Mouse (Mus musculus) liver, embryonic 16.5 days (tissue): ENCODE measurements at regions not wholly inside any gene's neighbourhood (a gene's known extent, or its start where the extent isn't known, plus 50 kb on each side); places are given as distances from the start of the nearest gene placed in this dataset.

ENCODE experiments used
- ATAC-seq: fragments of 200-750 bp; cut with Nextera tagmentation; 2 replicates; pipeline ENCODE4 v1.8.0; 2017; ENCODE audit warnings: low read depth, mild to moderate bottlenecking, moderate number of reproducible peaks, moderate library complexity
- H3K27ac ChIP-seq: fragments of 300-500 bp; sonication (generic); 2 replicates; pipeline ENCODE4 v1.5.1; 2014; ENCODE audit warnings: mild to moderate bottlenecking, low read length
- H3K27me3 ChIP-seq: fragments of 300-500 bp; sonication (generic); 2 replicates; pipeline ENCODE4 v1.6.1; 2014; ENCODE audit warnings: low read depth, low read length, mixed read lengths; ENCODE audit not compliant: control insufficient read depth, insufficient read depth
- H3K36me3 ChIP-seq: fragments of 300-500 bp; sonication (generic); 2 replicates; pipeline ENCODE4 v1.6.1; 2014; ENCODE audit warnings: mild to moderate bottlenecking; ENCODE audit not compliant: control insufficient read depth, insufficient read depth
- H3K4me1 ChIP-seq: fragments of 300-500 bp; sonication (generic); 2 replicates; pipeline ENCODE4 v1.6.1; 2014; ENCODE audit warnings: low read depth, low read length, mixed read lengths; ENCODE audit not compliant: control insufficient read depth
- H3K4me2 ChIP-seq: fragments of 300-500 bp; sonication (generic); 2 replicates; pipeline ENCODE4 v1.6.1; 2014; ENCODE audit warnings: low read depth, low read length, mixed read lengths
- H3K4me3 ChIP-seq: fragments of 300-500 bp; sonication (generic); 2 replicates; pipeline ENCODE4 v1.5.1; 2014; ENCODE audit warnings: low read depth, mild to moderate bottlenecking, low read length
- H3K9ac ChIP-seq: fragments of 300-500 bp; sonication (generic); 2 replicates; pipeline ENCODE4 v1.6.1; 2014; ENCODE audit warnings: low read depth, low read length
- H3K9me3 ChIP-seq: fragments of 300-500 bp; sonication (generic); replicated peaks from 2 replicates; pipeline ENCODE4 v1.6.1; 2016; ENCODE audit warnings: low read length; ENCODE audit not compliant: control insufficient read depth
- WGBS: fragments of 180-500 bp; shearing (Covaris S2); extraction: QIAGEN DNeasy Blood & Tissue Kit; methylation state at CpG from one replicate; pipeline ENCODE4 v1.1.7; 2014; ENCODE audit not compliant: insufficient replicate concordance; 5-methylcytosine and 5-hydroxymethylcytosine counted together

- Histone ChIP-seq H3K9ac (no peak overlapping the region), H3K4me1 (no peaks in the 10 kb centered on the region), H3K4me3 (no peak overlapping the region), H3K27me3 (no peaks in the 10 kb centered on the region), H3K9me3 (no peaks in the 10 kb centered on the region), H3K4me2 (no peak overlapping the region), H3K27ac (no peak overlapping the region), H3K36me3 (no peaks in the 10 kb centered on the region)
- 67% methylated on average over 6 of the region's 6 CpGs for WGBS
- no peak for ATAC-seq
These were observed 387.1 kb downstream of the Adgrl2 start for GRCm38 (mm10) chr3:148603276-148603675.

GRCm38 (mm10) chr3:148602730-148603255 lies 387.6 kb downstream of the Adgrl2 start:
- Histone ChIP-seq H3K4me1 (no peaks in the 10 kb centered on the region), H3K4me3 (no peak overlapping the region), H3K36me3 (no peaks in the 10 kb centered on the region), H3K27ac (no peak overlapping the region), H3K9me3 (no peaks in the 10 kb centered on the region), H3K27me3 (no peaks in the 10 kb centered on the region), H3K9ac (no peak overlapping the region), H3K4me2 (no peak overlapping the region)
- ATAC-seq: no peak
- 54% methylated on average over 5 of the region's 5 CpGs for WGBS

GRCm38 (mm10) chr3:148595561-148595960 lies 394.8 kb downstream of the Adgrl2 start:
- no peaks in the 10 kb centered on the region for H3K4me1 ChIP-seq
- H3K27ac ChIP-seq: no peak overlapping the region
- no peaks in the 10 kb centered on the region for H3K27me3 ChIP-seq
- no peak for ATAC-seq
- no peak overlapping the region for H3K9ac ChIP-seq
- WGBS: 63% methylated on average over 4 of the region's 4 CpGs
- no peaks in the 10 kb centered on the region for H3K36me3 ChIP-seq
- H3K4me2 ChIP-seq: no peak overlapping the region
- H3K9me3 ChIP-seq: no peaks in the 10 kb centered on the region
- H3K4me3 ChIP-seq: no peak overlapping the region

- H3K27me3 ChIP-seq: no peaks in the 10 kb centered on the region
- H3K27ac ChIP-seq: no peak overlapping the region
- ATAC-seq: no peak
- no peak overlapping the region for H3K4me3 ChIP-seq
- H3K9me3 ChIP-seq: no peaks in the 10 kb centered on the region
- H3K4me1 ChIP-seq: no peaks in the 10 kb centered on the region
- no peak overlapping the region for H3K9ac ChIP-seq
- no peak overlapping the region for H3K4me2 ChIP-seq
- 60% methylated on average over 2 of the region's 2 CpGs for WGBS
- H3K36me3 ChIP-seq: no peaks in the 10 kb centered on the region
These were observed 400.8 kb downstream of the Adgrl2 start for GRCm38 (mm10) chr3:148589556-148589955.

- H3K27me3 ChIP-seq: no peaks in the 10 kb centered on the region
- no peaks in the 10 kb centered on the region for H3K9me3 ChIP-seq
- no peak overlapping the region for H3K9ac ChIP-seq
- no peak overlapping the region for H3K27ac ChIP-seq
- no peaks in the 10 kb centered on the region for H3K4me1 ChIP-seq
- ATAC-seq: no peak
- H3K4me3 ChIP-seq: no peak overlapping the region
- no peaks in the 10 kb centered on the region for H3K36me3 ChIP-seq
- H3K4me2 ChIP-seq: no peak overlapping the region
- 35% methylated on average over 1 of the region's 1 CpGs for WGBS
These were observed 414.6 kb downstream of the Adgrl2 start for GRCm38 (mm10) chr3:148575735-148576134.

GRCm38 (mm10) chr3:148572493-148572892 lies 417.9 kb downstream of the Adgrl2 start:
- Histone ChIP-seq H3K4me2 (no peak overlapping the region), H3K9me3 (no peaks in the 10 kb centered on the region), H3K4me1 (no peaks in the 10 kb centered on the region), H3K9ac (no peak overlapping the region), H3K36me3 (no peaks in the 10 kb centered on the region), H3K4me3 (no peak overlapping the region), H3K27ac (no peak overlapping the region), H3K27me3 (no peaks in the 10 kb centered on the region)
- 50% methylated on average over 4 of the region's 4 CpGs for WGBS
- no peak for ATAC-seq

- Histone ChIP-seq H3K4me2 (no peak overlapping the region), H3K36me3 (no peaks in the 10 kb centered on the region), H3K9me3 (no peaks in the 10 kb centered on the region), H3K9ac (no peak overlapping the region), H3K27ac (no peak overlapping the region), H3K4me1 (no peaks in the 10 kb centered on the region), H3K27me3 (no peaks in the 10 kb centered on the region), H3K4me3 (no peak overlapping the region)
- 45% methylated on average over 4 of the region's 4 CpGs for WGBS
- no peak for ATAC-seq
These were observed 425.6 kb downstream of the Adgrl2 start for GRCm38 (mm10) chr3:148564716-148565115.

- H3K27me3 ChIP-seq: no peaks in the 10 kb centered on the region
- H3K9ac ChIP-seq: no peak overlapping the region
- H3K36me3 ChIP-seq: no peaks in the 10 kb centered on the region
- no peak overlapping the region for H3K4me2 ChIP-seq
- ATAC-seq: no peak
- no peaks in the 10 kb centered on the region for H3K4me1 ChIP-seq
- H3K9me3 ChIP-seq: no peaks in the 10 kb centered on the region
- H3K4me3 ChIP-seq: no peak overlapping the region
- WGBS: 77% methylated on average over 4 of the region's 4 CpGs
- H3K27ac ChIP-seq: no peak overlapping the region
These were observed 429.1 kb downstream of the Adgrl2 start for GRCm38 (mm10) chr3:148561211-148561610.

GRCm38 (mm10) chr3:148559752-148560460 lies 430.4 kb downstream of the Adgrl2 start:
- no peak overlapping the region for H3K9ac ChIP-seq
- no peak overlapping the region for H3K27ac ChIP-seq
- 66% methylated on average over 13 of the region's 13 CpGs for WGBS
- no peak overlapping the region for H3K4me3 ChIP-seq
- H3K36me3 ChIP-seq: no peaks in the 10 kb centered on the region
- no peak for ATAC-seq
- H3K27me3 ChIP-seq: no peaks in the 10 kb centered on the region
- no peaks in the 10 kb centered on the region for H3K9me3 ChIP-seq
- no peak overlapping the region for H3K4me2 ChIP-seq
- H3K4me1 ChIP-seq: no peaks in the 10 kb centered on the region
